Mouse (Mus musculus) spleen, adult 2 months (tissue): ENCODE measurements around the gene Pdzrn4.

Source experiments
- CTCF ChIP-seq: fragments of 200-500 bp; IDR thresholded peaks from 2 replicates; pipeline ENCODE4 v1.5.1; 2011; ENCODE audit warnings: mild to moderate bottlenecking, inconsistent platforms; ENCODE audit not compliant: insufficient read depth, insufficient read length, insufficient replicate concordance; ENCODE audit errors: extremely low read depth
- POLR2A ChIP-seq: fragments of 200-500 bp; IDR thresholded peaks from 2 replicates; pipeline ENCODE4 v1.6.1; 2011; ENCODE audit warnings: low read depth, low read length, inconsistent platforms

- TF ChIP-seq CTCF, result no peak
- TF ChIP-seq POLR2A, result no peak
Measured at GRCm38 (mm10) chr15:92563576-92563975, 166.9 kb downstream of the Pdzrn4 start.
